Mouse (Mus musculus): ENCODE results near the gene Ankrd12.

The Ankrd12 gene

DNA sequence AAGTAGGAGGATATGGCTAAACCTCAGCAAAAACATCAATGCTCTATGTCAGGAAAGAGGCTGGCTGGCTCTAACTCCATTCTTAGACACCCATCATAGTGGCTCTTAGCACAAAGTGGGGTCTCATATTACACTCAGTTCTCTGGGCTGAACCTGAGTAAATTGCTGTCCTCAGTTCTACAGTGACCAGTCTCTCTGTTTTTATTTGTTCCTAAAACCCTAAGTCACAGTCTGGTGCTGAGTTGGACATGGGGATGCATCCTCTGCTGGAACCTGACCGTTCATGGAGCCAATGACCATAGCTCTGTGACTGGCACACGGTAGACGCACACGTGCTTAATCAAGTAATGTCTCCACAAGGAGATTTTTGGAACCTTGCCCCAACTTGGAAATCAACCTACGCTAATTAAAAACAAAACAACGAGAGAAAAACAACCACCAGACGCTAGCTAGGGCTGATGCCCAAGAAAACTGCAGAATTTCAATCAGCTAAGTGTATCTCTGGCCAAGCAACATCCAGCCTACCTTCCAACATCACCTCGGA, 119.0 kb downstream of the Ankrd12 start:
- CTCF ChIA-PET: interaction anchor here in 2 of 4 experiments (0.6 to 1.1 kb wide), 2 partner anchors 88 to 109 kb away, joined by 3 to 4 read pairs; no protein-coding TSS in a partner anchor
- POLR2A ChIA-PET: interaction anchor here in 3 of 4 experiments (0.6 to 1.8 kb wide), 6 partner anchors 10 to 1397 kb away, joined by 3 to 6 read pairs (median 3); partner anchors contain the start of gene Rab12 (in 1 of the 3)

DNA sequence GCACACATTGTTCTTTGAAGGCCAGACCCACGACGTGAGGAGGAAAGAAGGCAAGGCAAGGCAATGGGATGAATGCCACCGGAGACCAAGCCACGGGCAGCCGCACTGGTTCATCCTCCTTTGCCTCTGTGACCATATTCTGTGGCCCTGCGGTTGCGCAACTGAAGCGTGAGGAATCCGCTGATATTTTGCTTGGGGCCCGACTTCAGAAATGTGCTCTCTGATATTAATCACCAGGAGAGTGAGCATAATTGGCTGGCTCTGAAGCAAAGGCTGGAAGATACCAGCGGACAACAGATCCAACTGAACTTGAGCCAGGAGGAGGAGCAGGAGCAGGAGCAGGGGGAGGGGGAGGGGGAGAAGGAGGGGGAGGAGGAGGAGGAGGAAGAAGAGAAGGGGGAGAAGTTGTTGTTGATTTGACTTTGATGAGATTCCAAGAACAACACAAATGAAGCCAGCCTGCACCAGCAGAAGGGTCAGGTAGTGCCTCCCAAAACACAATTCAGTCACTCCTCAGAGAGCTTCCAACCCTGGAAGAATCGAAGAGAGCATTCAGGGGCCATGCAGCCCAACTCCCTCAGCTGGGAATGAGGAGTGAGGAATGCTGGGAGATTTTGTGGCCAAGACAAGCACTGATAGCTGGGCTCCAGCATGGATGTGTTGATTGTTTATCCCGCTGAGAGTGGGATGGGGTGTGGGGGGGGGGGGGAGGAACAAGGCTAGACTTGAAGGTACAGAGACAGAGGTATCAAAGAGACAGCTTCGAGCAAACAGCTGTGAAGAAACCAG, 119.7 kb downstream of the Ankrd12 start:
- ChIA-PET CTCF (interaction anchor here in 3 of 4 experiments (0.6 to 1.1 kb wide), 3 partner anchors 88 to 144 kb away, joined by 3 to 4 read pairs (median 4); partner anchors contain the start of gene Ndufv2 (in 1 of the 3)), POLR2A (interaction anchor here in 3 of 4 experiments (0.5 to 1.8 kb wide), 12 partner anchors 11 to 1396 kb away, joined by 3 to 6 read pairs (median 3); partner anchors contain the start of gene Rab12 (in 1 of the 3))

- ChIA-PET CTCF (interaction anchor here in 3 of 4 experiments (0.5 to 1.1 kb wide), 5 partner anchors 12 to 193 kb away, joined by 3 to 10 read pairs (median 3); no protein-coding TSS in a partner anchor), POLR2A (interaction anchor here in 2 of 4 experiments (0.9 to 1.8 kb wide), 6 partner anchors 13 to 524 kb away, joined by 3 to 8 read pairs (median 4); no protein-coding TSS in a partner anchor)
These were observed 120.7 kb downstream of the Ankrd12 start for GRCm38 (mm10) chr17:65956140-65956539.

DNA sequence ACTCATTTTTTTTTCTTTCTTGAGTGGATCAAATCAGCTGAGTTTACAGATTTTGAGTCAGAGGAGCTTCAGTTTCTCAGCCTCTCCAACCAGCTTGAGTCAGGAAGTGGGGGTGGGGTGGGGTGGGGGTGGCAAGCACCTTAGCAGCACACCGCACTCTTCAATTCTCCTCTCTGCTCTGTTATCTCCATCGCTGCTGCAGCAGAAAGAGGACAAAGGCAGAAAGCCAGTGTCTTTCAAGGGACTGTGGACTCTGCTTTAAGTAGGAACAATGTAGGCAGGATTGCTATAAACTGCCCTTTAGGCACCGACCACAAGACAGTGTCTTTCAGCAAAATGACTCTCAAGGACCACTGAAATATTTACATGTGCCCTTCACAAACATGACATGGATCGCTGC, 122.9 kb downstream of the Ankrd12 start:
- POLR2A ChIA-PET: interaction anchor here in 2 of 4 experiments (0.6 to 1.0 kb wide), 3 partner anchors 12 to 124 kb away, joined by 3 to 5 read pairs (median 4); no protein-coding TSS in a partner anchor
- CTCF ChIA-PET: interaction anchor here in 1 of 4 experiments (0.6 kb wide), 1 partner anchor 124 kb away, joined by 3 read pairs; no protein-coding TSS in a partner anchor

DNA sequence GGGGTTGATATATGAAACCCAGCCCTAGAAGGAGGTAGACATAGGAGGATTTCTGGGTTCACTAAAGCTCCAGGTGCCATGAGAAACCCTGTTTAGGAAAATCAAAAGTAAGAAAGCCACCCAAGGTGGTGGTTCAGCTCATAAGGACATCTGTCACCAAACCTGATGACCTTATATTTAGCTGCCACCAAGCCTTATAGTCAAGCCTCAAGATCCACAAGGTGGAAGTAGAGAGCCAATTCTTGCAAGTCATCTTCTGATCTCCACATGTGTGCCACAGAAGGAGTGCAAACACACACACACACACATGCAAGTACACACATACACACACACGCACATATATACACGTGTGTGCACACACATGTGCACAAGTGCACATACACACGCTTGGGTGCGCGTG, 124.8 kb downstream of the Ankrd12 start:
- ChIA-PET CTCF (interaction anchor here in 2 of 4 experiments (0.6 to 1.6 kb wide), 4 partner anchors 11 to 155 kb away, joined by 3 to 5 read pairs (median 4); no protein-coding TSS in a partner anchor), POLR2A (interaction anchor here in 2 of 4 experiments (1.0 to 1.4 kb wide), 4 partner anchors 18 to 159 kb away, joined by 3 read pairs; partner anchors contain the start of gene Washc1 (in 1 of the 2))

GRCm38 (mm10) chr17:65950622-65951404, 126.1 kb downstream of the Ankrd12 start, which contains the start of gene Twsg1:
Twsg1 (minus strand) TSS chr17:65951226.
- CTCF ChIA-PET: interaction anchor here (0.5 to 1.7 kb wide), 20 partner anchors 9 to 1604 kb away, joined by 3 to 7 read pairs (median 3); no protein-coding TSS in a partner anchor
- POLR2A ChIA-PET: interaction anchor here in 3 of 4 experiments (0.6 to 3.0 kb wide), 25 partner anchors 8 to 338 kb away, joined by 3 to 21 read pairs (median 4); partner anchors contain the start of genes Ndufv2 (in 2 of the 3), Vapa (in 1 of the 3) and Washc1 (in 1 of the 3)

DNA sequence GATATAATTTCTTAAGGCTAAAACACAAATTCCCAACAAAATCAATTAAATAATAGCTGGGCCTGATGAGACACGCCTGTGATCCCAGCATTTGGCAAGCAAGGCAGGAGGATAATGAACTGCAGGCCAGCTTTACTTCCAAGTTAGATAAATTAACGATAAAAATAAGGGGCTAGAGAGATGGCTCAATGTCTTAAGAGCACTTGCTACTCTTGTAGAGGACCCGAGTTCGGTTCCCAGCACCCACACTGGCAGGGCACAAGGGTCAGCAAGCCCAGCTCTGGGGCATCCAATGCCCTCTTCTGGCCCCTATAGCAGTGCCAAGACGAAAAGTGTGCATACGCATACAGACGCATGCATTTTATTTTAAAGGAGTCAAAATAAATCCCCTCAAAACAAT, 126.7 kb downstream of the Ankrd12 start:
- ChIA-PET POLR2A (interaction anchor here in 3 of 4 experiments (0.6 to 3.0 kb wide), 28 partner anchors 8 to 338 kb away, joined by 3 to 21 read pairs (median 4); partner anchors contain the start of genes Ndufv2 (in 2 of the 3), Vapa (in 1 of the 3) and Washc1 (in 1 of the 3)), CTCF (interaction anchor here in 3 of 4 experiments (0.8 to 1.7 kb wide), 7 partner anchors 11 to 102 kb away, joined by 3 to 7 read pairs (median 4); no protein-coding TSS in a partner anchor)

DNA sequence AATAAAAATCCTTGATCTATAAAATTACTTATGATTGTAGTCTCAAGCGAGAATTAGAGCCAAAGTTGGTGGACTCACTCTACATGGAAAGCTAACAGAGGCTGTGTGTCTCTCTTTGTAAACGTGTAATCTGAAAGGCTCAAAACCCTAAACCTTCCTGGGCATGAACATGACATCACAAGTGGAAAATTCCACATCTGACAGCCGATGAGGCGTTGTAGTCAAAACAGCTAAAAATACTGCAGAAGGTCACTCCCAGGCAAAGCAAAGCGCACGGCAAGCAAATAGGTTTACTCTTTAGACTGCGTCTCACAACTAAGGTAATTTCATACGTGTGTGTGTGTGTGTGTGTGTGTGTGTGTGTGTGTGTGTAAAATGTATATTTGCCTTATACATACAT, 129.6 kb downstream of the Ankrd12 start:
- ChIA-PET POLR2A (interaction anchor here in 3 of 4 experiments (0.6 to 1.5 kb wide), 4 partner anchors 11 to 32 kb away, joined by 3 to 5 read pairs (median 4); no protein-coding TSS in a partner anchor), CTCF (no interaction called here)

DNA sequence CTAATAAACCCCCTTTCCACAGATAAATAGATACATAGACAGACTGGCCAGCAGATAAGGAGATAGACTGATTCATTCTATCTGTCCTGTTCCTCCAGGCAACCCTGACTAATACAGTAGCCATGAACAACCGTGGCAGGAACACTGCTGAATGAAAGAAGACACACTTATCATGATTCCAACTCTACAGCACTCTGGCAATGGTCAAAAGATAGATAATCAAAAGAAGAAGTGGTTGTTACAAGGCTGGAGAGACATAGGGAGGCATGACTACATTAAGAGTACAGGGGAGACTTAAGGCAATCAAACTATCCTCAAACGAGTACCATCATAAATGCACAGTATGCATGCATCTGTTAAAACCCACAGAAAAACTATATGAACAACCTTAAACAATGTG, 131.5 kb downstream of the Ankrd12 start:
- POLR2A ChIA-PET: no interaction called here
- CTCF ChIA-PET: no interaction called here

GRCm38 (mm10) chr17:65942394-65942793, 134.5 kb downstream of the Ankrd12 start:
- POLR2A ChIA-PET: interaction anchor here in 3 of 4 experiments (0.9 to 3.4 kb wide), 10 partner anchors 8 to 169 kb away, joined by 3 to 21 read pairs (median 4); partner anchors contain the start of genes Twsg1 (in 1 of the 3) and Washc1 (in 1 of the 3)
- CTCF ChIA-PET: interaction anchor here in 3 of 4 experiments (0.7 to 1.8 kb wide), 4 partner anchors 9 to 78 kb away, joined by 3 to 4 read pairs (median 3); partner anchors contain the start of gene Twsg1 (in 1 of the 3)

DNA sequence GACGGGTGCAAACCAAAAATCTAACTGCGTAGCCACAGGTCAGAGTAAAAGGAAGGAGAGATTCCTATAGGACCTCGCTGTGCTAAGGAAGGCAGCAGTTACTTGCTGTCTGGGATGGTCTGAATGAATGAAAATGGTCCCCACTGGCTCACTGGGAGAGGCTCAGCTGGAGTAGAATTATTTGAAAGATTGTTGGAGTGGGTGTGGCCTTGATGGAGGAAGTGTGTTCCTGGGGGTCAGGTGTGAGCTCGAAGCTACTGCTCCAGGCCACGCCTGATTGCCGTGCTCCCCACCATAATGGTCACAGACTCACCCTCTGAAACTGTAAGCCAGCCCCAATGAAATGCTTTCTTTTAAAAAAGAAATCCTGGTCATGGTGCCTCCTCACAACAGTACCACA, 135.6 kb downstream of the Ankrd12 start:
- ChIA-PET CTCF (interaction anchor here in 3 of 4 experiments (1.0 to 1.1 kb wide), 3 partner anchors 10 to 77 kb away, joined by 3 to 5 read pairs (median 3); partner anchors contain the start of gene Twsg1 (in 2 of the 3)), POLR2A (interaction anchor here (0.5 to 3.4 kb wide), 17 partner anchors 8 to 568 kb away, joined by 3 to 21 read pairs (median 3); partner anchors contain the start of genes Twsg1 (in 1 of the 4) and Washc1 (in 1 of the 4))

- ChIA-PET CTCF (interaction anchor here in 3 of 4 experiments (0.6 to 1.2 kb wide), 3 partner anchors 10 to 273 kb away, joined by 3 to 4 read pairs (median 3); no protein-coding TSS in a partner anchor), POLR2A (interaction anchor here in 2 of 4 experiments (0.6 to 3.4 kb wide), 5 partner anchors 9 to 67 kb away, joined by 3 to 21 read pairs (median 4); partner anchors contain the start of gene Twsg1 (in 1 of the 2))
These were observed 136.7 kb downstream of the Ankrd12 start for GRCm38 (mm10) chr17:65940221-65940620.

DNA sequence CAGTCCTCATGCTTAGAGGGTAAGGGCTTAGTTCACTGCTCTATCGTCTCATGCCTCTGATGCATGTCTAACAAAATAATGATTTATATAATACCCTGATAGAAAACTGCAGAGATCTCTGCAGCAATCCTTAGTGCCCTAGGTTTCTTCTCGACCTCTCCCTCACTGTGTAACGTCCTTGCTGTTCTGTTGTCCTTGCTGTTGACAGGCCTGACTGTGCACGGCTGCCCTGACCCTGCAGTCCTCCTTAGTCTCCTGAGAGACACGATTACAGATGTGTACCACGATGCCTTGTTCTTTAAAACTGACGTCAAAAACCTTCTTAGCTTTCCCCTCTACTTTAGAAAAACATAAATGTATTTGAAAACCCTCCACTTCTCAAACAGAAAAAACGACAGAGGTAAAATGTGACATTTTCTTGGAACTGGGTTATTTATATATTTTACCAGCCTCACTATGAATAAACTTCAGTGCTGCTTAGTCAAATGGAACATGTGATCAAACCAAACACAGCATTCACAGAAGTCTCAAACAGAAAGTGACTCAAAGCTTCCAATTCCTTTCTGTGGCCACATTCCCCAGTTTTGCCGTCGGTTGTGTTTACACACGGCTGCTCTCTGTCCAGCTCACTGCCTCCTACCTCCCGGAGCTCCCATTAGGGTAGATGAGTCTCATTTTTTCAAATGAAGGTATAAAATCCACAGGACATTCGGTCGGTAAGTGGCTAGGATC, 137.3 kb downstream of the Ankrd12 start:
- ChIA-PET POLR2A (interaction anchor here in 2 of 4 experiments (1.6 to 3.4 kb wide), 4 partner anchors 9 to 66 kb away, joined by 3 to 21 read pairs (median 8); partner anchors contain the start of gene Twsg1 (in 1 of the 2)), CTCF (interaction anchor here (0.6 to 1.2 kb wide), 4 partner anchors 11 to 272 kb away, joined by 3 to 4 read pairs (median 3); no protein-coding TSS in a partner anchor)

GRCm38 (mm10) chr17:65937671-65938070, 139.2 kb downstream of the Ankrd12 start:
- CTCF ChIA-PET: interaction anchor here in 2 of 4 experiments (0.7 to 1.4 kb wide), 3 partner anchors 12 to 70 kb away, joined by 3 to 5 read pairs (median 4); partner anchors contain the start of gene Twsg1 (in 1 of the 2)

DNA sequence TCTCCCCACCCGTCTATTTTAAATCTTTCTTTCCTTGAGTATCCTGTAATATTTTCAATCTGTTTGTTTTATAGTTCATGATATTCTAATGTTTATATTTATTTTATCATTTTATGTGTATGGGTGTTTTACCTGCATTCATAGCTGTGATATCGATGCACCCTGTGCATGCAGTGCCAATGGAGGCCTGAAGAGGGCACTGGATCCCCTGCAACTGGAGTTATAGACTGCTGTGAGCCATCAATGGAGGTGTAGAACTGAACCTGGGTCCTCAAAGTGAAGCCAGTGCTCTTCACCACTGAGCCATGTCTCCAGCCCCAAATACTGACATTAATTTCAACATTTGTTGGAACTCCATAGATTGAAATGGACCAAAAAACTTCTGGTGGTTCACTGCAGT, 143.1 kb downstream of the Ankrd12 start:
- ChIA-PET POLR2A (interaction anchor here in 1 of 4 experiments (0.8 to 1.0 kb wide), 2 partner anchors 22 to 47 kb away, joined by 3 read pairs; no protein-coding TSS in a partner anchor), CTCF (interaction anchor here (0.5 to 1.3 kb wide), 16 partner anchors 8 to 977 kb away, joined by 3 to 7 read pairs (median 3); partner anchors contain the start of genes Twsg1 (in 2 of the 4) and Washc1 (in 1 of the 4))

More at GRCm38 (mm10) chr17:65937671-65938070, 139.2 kb downstream of the Ankrd12 start:
- POLR2A ChIA-PET: interaction anchor here in 1 of 4 experiments (0.6 to 1.9 kb wide), 3 partner anchors 10 to 53 kb away, joined by 4 to 7 read pairs (median 6); no protein-coding TSS in a partner anchor

DNA sequence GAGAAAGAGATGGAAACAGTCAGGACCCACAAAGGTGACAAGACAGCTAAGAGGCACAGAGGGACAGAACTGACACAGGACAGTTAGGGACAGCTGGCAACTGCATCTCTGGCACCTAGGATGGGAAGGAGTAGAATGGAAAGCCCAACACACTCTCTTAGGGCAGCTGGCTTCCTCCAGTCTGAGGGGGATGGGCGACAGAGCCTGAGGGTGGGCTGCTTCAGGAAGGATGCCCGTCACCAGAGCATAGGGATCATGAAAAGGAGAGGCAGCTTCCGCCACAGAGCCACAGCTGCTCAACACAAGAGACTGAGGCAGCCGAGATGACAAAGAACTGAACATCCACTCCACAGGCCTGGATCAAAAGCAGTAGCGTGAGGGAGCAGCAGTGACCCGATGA, 145.4 kb downstream of the Ankrd12 start:
- POLR2A ChIA-PET: interaction anchor here in 1 of 4 experiments (0.6 to 2.4 kb wide), 3 partner anchors 8 to 550 kb away, joined by 3 to 6 read pairs (median 3); no protein-coding TSS in a partner anchor
- CTCF ChIA-PET: interaction anchor here in 3 of 4 experiments (0.6 to 1.2 kb wide), 3 partner anchors 58 to 418 kb away, joined by 3 to 5 read pairs (median 3); no protein-coding TSS in a partner anchor

Measured in embryonic stem cell, embryonic (primary cell).